Mouse (Mus musculus) megakaryocyte progenitor cell, adult 5-6 weeks (primary cell): Measurements from ENCODE around the gene Rbfox1. TPM values are rescaled to one million over a fixed set of nuclear protein-coding genes. Genes with fewer than 3 reads are reported as not detected.
A peak's percentile ranks its signal among the peaks of the same experiment; 100 is the strongest.

Source experiments
- ATAC-seq: replicated peaks from 2 replicates; pipeline ENCODE4 v1.8.0; 2016; ENCODE audit warnings: mild to moderate bottlenecking, moderate TSS enrichment, inconsistent platforms; ENCODE audit not compliant: poor library complexity
- total RNA-seq, 2 experiments: library from RNA; stranded (forward) in 1 of 2; stranded (reverse) in 1 of 2; fragments of 157-497, 149-512 nt in 1 of 2; fragments of 200-1000 nt in 1 of 2; gene quantifications; 2 replicates each; pipeline versions ENCODE4 v1.2.3 to v1.2.4; 2015 to 2017

Rbfox1 gene
- total RNA-seq, 2 experiments from 2014 or later: 0.15 TPM; not detected in 1

DNA sequence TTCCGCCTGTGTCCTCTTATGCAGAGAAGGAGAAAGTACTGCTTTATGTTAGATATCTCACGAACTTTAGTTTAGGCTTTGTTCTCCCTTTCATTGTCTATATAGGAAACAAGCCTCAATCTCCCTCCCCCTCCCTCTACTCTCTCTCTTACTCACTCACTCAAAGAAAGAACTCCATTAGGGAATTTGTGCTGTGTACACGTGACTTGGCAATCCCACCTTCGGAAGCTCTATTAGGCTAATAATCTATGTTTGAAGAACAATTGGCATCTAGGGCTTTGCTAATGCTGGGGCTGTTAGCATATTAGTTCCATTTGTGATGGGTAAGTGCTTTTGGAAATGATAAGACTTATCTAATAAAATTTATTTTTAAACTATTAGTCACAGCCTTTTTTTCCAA, 1277.0 kb downstream of the Rbfox1 start:
- no peak for ATAC-seq

GRCm38 (mm10) chr16:7163688-7164087, 1278.5 kb downstream of the Rbfox1 start:
- no peak for ATAC-seq

- ATAC-seq: no peak
These were observed 1279.1 kb downstream of the Rbfox1 start for GRCm38 (mm10) chr16:7164153-7164737.

DNA sequence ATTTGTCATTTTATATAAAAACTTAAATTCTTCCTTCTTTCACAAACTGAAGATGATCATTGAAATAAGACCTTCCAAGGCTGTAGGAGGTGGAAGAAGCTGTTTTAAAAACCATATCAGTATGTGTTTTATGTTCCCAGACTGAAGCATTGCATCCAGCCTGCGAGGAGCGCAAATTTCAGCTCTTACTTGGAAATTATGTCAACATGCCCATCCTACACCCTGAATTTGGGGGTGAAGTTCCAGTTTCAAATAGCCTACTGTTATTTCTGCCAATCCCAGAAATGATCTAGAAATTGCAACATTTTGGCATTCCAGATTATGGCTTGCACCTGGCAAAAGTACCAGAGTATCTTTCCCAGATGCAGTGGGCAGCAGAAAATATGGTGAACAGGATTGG, 1290.8 kb downstream of the Rbfox1 start:
- ATAC-seq: no peak

DNA sequence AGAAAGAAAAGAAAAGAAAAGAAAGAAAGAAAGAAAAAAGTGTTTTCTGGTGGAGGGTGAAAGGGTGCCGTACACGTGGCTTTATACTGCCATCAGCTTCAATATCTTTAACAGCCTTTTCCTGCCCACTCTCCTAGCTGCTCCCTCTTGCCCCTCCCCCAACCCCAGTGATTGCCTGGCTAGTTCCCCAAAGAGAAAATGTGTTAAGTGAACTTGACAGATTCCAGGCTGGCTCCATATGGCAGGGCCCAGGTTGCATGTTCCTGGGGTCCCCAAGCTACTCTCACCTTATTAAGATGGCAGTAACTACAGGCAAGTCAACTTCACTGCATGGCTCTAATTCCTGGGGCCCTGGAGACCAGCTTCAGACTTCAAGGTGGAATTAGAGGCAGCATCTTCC, 1302.6 kb downstream of the Rbfox1 start:
- no peak for ATAC-seq

- ATAC-seq: no peak
These were observed 1308.4 kb downstream of the Rbfox1 start for GRCm38 (mm10) chr16:7193535-7193934.

DNA sequence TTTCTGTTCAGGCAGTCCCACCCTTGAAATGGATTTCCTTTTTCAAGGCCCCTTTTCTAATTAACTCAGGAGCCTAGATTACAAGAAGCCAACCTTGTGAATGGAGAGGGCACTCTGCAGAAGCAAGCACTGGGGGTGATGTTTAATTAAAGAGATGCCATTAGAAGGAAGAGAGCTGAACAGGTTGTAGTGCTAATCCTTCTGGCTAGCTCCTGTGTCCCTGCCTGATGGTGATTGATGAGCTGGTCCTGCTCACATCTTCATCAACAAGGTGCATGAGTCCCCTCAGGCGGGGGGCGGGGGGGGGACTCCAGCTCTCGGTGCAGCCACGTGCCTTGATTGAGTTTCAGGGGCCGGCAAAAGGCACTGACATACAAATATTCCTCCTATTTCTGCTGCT, 1312.8 kb downstream of the Rbfox1 start:
- no peak for ATAC-seq

- no peak for ATAC-seq
These were observed 1315.1 kb downstream of the Rbfox1 start for GRCm38 (mm10) chr16:7200239-7200638.

GRCm38 (mm10) chr16:7201816-7202215, 1316.7 kb downstream of the Rbfox1 start:
- ATAC-seq: no peak

GRCm38 (mm10) chr16:7206116-7206900, 1321.2 kb downstream of the Rbfox1 start:
- peak; percentile 29; the same call in 1 of the 2 replicates for ATAC-seq

GRCm38 (mm10) chr16:7207599-7207998, 1322.4 kb downstream of the Rbfox1 start:
- ATAC-seq: no peak

DNA sequence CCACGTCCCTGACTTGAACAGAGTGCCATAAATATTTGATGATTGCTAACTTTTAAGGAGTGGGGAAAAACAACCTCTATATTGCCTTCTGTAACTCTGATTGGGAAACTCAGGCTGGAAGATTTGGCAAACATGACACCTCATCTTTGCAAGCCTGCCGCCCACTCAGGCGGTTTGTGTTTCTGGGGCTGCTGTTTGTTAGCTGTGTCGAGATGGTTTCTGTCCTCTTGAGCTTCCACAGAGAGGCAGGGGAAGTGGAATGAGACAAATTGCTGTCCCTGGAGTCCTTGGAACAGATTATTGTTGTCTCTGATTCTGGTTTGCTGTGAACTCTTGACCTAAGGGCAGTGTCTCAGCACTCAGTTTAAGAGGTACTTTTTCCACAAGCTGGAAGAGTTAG, 1327.6 kb downstream of the Rbfox1 start:
- ATAC-seq: no peak

DNA sequence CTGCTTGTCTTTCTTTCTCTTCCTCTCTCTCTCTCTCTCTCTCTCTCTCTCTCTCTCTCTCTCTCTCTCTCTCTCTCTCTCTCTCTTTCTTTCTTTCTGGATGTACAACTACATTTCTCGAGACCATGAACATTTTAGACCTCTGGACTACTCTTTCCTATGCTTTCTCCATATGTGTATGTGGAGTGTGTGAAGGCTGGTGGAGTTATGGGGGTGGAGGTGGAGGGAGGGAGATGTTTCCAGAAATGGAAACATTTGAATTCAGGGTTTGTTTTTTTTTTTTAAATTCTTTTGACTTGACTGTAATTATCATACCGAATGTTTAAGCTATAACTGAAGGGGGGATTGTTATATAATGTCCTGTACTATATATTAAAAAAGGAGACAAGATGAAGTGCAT, 1338.1 kb downstream of the Rbfox1 start:
- ATAC-seq: no peak

- ATAC-seq: no peak
These were observed 1340.8 kb downstream of the Rbfox1 start for GRCm38 (mm10) chr16:7226000-7226399.

DNA sequence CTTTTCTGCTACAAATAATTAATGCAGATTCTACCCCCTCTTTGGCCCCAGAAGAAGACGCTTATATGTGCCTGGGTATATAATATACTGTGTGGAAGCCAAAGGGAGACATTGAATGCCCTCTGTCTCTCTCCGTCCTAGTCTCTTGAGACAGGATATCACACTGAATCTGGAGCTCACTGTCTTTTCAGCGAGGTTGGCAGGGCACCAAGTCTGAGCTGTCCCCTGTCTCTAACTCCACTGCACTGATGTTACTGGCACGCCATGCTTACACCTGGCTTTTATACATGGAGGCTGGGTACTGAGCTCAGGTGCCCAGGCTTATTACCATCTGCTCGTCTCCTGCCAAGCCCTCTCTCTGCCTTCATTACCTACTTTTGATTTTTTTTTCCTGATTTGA, 1343.1 kb downstream of the Rbfox1 start:
- ATAC-seq: no peak

GRCm38 (mm10) chr16:7229232-7229631, 1344.1 kb downstream of the Rbfox1 start:
- ATAC-seq: no peak

DNA sequence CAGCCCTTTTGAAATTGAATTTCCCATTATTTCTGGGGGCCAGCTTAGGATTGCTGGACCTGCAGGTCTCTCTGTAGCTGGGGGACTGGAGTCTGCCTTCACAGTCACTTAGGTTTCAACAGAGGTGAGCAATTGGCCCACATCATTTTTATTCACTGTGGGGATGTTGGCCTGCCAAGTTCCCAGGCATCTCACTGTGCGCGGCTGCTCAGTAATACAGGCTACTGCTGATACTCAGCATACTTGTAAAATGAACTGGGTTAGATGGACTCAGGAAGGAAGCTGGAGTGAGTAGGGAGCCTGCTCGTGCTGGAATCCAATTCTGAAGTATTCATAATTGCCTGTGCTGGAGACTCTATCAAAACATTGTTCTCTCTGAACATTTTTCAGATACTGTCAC, 1356.5 kb downstream of the Rbfox1 start:
- ATAC-seq: no peak

DNA sequence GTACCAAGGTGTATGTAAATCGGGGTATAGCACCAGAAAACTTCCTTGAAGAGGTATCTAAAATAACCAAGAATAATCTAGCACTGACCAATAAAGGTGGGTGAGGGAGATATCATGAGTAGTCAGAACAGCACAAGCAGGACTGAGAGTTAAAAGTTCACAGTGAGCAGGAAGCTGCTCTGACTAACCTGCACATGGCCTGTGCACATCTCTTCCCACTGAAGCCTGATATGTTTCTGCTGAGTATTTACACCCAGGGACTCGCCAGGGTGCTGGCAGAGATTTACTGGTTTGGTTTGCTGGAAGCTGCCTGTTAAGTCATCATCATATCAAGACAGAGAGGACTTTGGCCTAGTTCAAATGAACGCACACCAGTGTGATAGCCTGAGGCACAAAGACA, 1357.3 kb downstream of the Rbfox1 start:
- ATAC-seq: no peak

- ATAC-seq: no peak
These were observed 1359.2 kb downstream of the Rbfox1 start for GRCm38 (mm10) chr16:7244382-7244781.

GRCm38 (mm10) chr16:7251696-7252095, 1366.5 kb downstream of the Rbfox1 start:
- no peak for ATAC-seq

DNA sequence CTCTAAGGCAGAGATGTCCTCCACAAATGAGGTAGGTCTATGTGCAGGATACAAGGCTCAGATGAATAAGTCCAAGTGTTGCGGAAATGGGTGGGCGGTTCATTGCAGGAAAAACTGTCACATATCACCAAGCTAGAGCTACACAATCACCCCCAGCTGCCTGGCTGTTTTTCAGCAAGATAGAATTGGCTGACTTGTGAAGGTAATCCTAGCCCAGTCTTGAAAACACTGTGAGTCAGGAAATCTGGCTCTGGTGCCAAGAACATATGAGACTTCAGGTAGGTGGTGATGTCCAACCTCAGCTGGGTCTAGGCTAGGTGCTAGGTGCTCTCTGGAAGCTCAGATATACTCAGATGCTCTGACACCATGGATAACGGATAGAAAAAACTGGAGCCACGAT, 1372.2 kb downstream of the Rbfox1 start:
- no peak for ATAC-seq

- ATAC-seq: no peak
These were observed 1378.1 kb downstream of the Rbfox1 start for GRCm38 (mm10) chr16:7263261-7263660.

- ATAC-seq: no peak
These were observed 1380.6 kb downstream of the Rbfox1 start for GRCm38 (mm10) chr16:7265715-7266114.
